Mouse (Mus musculus) adrenal gland, adult 8-10 months (tissue): Measurements from ENCODE around the gene Card14. TPM values are rescaled to one million over a fixed set of nuclear protein-coding genes. Genes with fewer than 3 reads are reported as not detected.
"Not testable (repeated sequence)": the region's sequence is repeated elsewhere in the genome, so short reads cannot be mapped to it uniquely, and the experiment has no call there.

ENCODE experiments used
- DNase-seq: peaks from one replicate; pipeline ENCODE4 v3.0.0; 2022
- total RNA-seq, 4 experiments: library from RNA; stranded (reverse); gene quantifications; 2 replicates each; pipeline ENCODE4 v1.2.4; 2022

The Card14 gene
- total RNA-seq = 1 to 10 TPM in 1 of 4 experiments, under 1 TPM in 3; 0.12 to 1.1 (median 0.75) TPM

- DNase-seq = no peak
Measured at GRCm38 (mm10) chr11:119307658-119307867, at the start of gene Card14. TSS of gene Card14 (plus strand) at chr11:119307768.

DNA sequence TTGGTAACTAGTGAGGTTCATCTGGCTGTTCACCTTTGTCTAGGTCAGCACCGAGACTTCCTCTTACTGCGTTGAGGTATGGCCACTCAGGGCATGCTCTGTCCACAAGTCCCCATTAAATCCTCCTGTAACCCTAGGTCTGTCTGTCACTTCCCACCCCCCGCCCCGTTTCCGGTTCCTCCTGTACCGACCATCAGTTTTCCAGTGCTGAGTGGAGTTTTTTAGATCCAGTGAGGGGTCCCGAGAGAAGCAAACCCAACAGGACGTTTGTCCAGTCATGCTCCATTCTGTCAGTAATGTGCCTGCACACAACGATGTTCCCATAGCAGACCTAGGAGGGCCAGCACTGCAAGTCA, 49.4 kb upstream of the Card14 start:
- DNase-seq = no peak

GRCm38 (mm10) chr11:119258572-119259322, 48.8 kb upstream of the Card14 start:
- DNase-seq = peak; percentile 58

DNA sequence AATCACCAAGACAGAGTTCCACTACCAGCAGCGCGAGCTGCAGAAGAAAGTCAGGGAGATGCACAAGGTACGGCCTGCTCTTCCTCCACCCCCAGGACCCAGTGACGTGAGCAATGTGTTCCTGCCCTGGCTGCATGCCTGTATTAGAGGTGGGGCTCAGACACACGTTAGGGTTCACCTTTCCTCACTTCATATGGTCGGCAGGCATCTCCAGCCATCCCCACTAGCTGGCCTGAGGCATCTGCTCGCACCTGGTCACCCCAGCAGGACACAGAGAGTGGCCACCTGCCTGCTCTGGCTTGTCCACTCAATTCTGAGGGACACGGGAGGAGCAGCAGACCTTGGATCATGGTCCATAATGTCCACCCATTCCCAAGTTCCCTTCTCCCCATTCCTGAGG, 47.6 kb upstream of the Card14 start:
- DNase-seq = no peak

DNA sequence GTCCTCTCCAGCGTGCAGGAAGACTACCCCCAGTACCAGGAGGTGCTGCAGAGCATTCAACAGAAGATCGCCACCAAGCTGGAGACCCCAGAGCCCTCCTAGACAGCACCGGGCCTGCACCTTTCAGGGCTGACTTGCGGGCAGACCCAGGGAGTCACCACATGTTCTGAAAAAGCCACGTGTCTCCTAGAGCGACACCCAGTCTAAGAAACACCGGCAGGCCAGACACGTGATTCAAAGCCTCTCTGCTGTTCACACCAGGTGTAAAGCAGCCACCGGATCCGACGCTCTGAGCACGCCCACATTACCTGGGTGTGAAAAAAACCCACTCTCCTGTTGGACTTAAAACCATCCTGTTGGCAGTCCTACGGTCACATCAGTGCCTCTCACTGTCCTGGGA, 43.2 kb upstream of the Card14 start:
- DNase-seq = no peak

DNA sequence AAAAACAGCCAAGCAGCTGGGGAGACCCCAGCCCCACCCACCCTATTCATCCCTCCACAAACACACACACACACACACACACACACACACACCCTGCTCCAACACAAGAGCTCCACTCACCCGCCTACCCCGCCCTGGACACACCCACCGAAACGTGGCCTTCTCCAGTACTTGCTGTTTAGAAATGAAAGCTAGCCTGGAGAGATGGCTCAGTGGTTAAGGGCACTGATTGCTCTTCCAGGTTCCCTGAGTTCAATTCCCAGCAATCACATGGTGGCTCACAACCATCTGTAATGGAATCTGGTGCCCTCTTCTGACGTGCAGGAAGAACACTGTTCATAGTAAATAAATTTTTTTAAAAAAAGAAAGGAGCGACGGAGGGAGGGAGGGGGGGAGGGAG, 41.8 kb upstream of the Card14 start:
- DNase-seq = no peak

- DNase-seq = no peak
Measured at GRCm38 (mm10) chr11:119267241-119267674, 40.3 kb upstream of the Card14 start.

DNA sequence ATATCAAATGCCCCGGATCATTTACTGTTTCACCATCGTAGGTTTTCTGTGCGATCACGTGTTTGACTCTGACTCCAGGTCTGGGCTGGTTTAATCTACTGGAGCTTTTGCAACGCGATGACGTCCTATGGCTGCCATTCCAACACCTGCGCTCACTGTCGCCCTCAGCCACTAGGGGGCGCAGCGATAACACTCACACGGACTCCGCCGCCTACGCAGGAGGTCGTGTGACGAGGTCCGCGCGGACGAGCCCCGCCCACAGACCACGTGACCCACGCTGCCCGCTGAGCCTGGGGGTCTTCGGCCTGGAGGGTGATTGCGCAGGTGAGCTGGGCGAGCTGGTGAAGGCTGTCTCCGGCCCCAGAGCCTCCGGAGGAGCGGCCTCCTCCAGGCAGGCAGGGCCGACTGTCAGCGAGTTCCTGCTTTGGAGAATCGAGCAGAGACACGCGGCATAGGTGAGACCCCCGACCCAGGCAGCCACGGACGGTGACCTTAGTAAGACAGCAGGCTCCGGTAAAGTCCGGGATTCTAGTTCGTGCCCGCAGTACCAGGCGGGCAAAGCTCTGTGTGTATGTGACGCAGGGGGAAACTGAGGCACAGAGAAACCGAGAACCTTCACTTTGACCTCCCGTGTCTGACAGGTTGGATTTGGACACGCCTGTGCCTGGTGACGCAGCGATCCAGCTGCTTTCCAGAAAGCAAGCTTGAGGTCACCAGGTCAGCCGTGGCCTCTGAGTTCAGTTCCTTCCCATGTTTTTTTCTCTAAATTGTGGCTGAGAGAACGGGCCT, 39.6 kb upstream of the Card14 start, which contains the start of gene Gaa:
Gene Gaa, plus strand, starts transcription at position 120 of the 789 bp plus-strand sequence.
- peak; percentile 92 for DNase-seq

- DNase-seq = no peak
Measured at GRCm38 (mm10) chr11:119268557-119269195, 38.9 kb upstream of the Card14 start.

GRCm38 (mm10) chr11:119272492-119272891, 35.1 kb upstream of the Card14 start:
- not testable (repeated sequence) for DNase-seq

- no peak for DNase-seq
Measured at GRCm38 (mm10) chr11:119273186-119273930, 34.2 kb upstream of the Card14 start.

DNA sequence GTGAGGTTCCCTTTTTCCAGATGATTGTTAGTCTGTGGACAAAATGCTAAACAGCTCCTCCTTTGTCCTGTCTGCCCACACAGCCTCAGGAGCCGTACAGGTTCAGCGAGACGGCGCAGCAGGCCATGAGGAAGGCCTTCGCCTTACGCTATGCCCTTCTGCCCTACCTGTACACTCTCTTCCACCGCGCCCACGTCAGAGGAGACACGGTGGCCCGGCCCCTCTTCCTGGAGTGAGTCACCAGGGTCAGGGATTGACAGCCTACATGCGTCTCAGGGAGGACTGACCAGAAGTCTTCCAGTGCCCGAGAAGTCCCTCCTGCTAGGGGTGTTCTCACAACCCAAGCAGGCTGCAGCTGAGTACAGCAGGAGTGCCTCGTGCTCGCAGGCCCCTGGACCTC, 26.5 kb upstream of the Card14 start:
- DNase-seq = no peak

- no peak for DNase-seq
Measured at GRCm38 (mm10) chr11:119285791-119286527, 21.6 kb upstream of the Card14 start.

GRCm38 (mm10) chr11:119287207-119287992, 20.2 kb upstream of the Card14 start:
- DNase-seq = no peak

GRCm38 (mm10) chr11:119292861-119293260, 14.7 kb upstream of the Card14 start:
- not testable (repeated sequence) for DNase-seq

DNA sequence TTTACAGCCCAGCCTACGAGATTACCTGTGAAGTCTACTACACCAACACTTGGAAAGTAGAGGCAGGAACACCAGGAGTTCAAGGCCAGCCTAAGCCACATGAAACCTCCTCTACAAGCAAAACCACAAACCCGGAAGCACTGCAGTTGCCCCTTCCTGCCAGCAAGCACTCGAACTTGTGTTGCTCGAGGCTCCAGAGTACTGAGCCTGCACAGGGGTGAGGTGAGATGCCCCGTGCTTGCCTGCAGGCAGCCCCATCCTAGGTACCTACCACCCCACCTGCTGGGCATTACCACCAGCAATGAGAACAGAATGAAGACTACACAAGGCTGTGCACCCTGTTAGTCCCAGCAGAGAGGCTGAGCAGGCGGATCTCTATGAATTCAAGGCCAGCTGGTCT, 9.6 kb upstream of the Card14 start:
- no peak for DNase-seq

DNA sequence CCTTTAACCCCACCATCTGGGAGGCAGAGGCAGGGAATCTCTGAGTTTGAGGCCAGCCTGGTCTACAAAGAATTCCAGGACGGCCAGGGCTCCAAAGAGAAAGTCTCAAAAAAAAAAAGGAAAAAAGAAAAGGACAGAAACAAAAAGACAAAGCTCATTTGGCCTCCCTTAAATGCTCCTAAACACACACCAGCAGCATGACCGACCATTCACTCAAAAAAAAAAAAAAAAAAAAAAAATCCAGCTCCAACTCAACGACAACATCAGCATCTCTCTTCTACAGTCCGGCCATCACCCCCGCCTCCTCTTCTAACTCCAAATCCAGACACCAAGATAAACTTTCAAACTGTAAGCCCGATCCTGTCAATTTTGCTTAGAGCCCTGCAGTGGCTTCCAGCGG, 8.7 kb upstream of the Card14 start:
- no peak for DNase-seq

GRCm38 (mm10) chr11:119299391-119300245, 8.0 kb upstream of the Card14 start, which contains the start of gene Eif4a3:
TSS of gene Eif4a3 (minus strand) at chr11:119300089.
- DNase-seq = peak; percentile 89

GRCm38 (mm10) chr11:119300246-119300935, 7.2 kb upstream of the Card14 start:
- DNase-seq = no peak

DNA sequence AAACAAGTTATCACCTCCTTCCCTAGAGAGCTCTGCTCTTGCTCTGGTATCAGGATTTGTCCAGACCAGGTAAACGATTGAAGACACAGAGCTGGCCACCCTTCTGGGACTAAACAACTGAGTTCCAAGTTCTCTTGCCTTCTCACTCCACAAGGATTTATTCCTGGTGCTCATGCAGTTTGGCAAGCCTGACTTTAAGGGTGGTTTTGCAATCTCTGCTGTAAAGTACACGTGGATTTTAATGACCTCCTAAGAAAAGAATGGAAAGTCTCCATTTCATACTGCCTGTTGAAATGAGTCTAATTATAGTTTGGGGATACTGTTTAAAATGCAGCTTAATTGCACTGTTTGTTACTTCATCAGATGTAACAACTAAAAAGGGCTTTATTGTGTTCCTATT, 6.6 kb upstream of the Card14 start:
- no peak for DNase-seq
